Mouse (Mus musculus): ENCODE data around the gene Blvra. TPM values are rescaled to one million over a fixed set of nuclear protein-coding genes. Genes with fewer than 3 reads are reported as not detected.

Gene Blvra
- polyA plus RNA-seq, 1 experiment from 2014 or later = 44.3 TPM

DNA sequence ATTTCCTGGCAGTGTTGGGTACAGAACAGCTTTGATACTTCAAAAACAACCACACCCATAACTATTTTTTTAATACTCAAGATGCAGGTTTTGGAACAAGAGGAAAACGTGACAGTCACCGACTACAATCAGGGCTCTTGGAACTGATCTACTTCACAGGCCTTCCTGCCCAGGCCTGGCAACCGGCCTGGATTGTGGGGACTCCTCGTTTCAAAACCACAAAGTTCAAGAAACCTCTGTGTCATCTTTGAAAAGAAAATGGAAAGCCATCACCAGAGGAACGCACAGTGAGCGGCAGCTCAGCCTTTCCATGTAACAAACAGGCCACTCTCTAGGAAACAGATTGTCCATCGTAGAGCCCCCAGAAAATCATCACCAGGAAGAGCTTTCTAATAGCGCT lies 68.6 kb downstream of the Blvra start:
- H3K27me3 ChIP-seq = no peaks in the 10 kb centered on the region
- 93% methylated on average over 8 of the region's 8 CpGs for WGBS
- peaks cover 25% of the 10 kb centered on the region for H3K36me3 ChIP-seq
- no peak overlapping the region for H3K4me3 ChIP-seq
- H3K9me3 ChIP-seq = no peaks in the 10 kb centered on the region
- H3K4me1 ChIP-seq = peaks cover 49% of the 10 kb centered on the region
- no peak overlapping the region for H3K4me2 ChIP-seq (replicated peaks)
- H3K27ac ChIP-seq = no peak overlapping the region
- no peak overlapping the region for H3K9ac ChIP-seq
- no peak for ATAC-seq (ENCODE audit: low FRiP score, low read depth)

DNA sequence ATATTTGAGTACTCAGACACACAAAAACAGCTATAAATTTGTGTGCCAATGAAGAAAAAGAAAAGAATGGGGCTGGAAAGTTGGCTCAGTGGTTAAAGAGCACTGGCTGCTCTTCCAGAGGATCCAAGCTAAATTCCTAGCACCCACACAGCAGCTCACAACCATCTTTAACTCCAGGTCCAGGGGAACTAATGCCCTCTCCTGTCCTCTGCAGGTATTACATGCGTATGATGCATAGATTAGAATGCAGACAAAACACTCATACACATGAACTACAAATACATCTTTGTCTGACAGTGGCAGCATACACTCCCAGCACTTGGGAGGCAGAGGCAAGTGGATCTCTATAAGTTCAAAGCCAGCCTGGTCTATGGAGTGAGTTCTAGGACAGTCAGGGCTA lies 69.1 kb downstream of the Blvra start:
- H3K27ac ChIP-seq = no peak overlapping the region
- peaks cover 44% of the 10 kb centered on the region for H3K4me1 ChIP-seq
- no peak for ATAC-seq (ENCODE audit: low FRiP score, low read depth)
- no peaks in the 10 kb centered on the region for H3K9me3 ChIP-seq
- WGBS = 97% methylated on average over 1 of the region's 1 CpGs
- peaks cover 25% of the 10 kb centered on the region for H3K36me3 ChIP-seq
- H3K4me2 ChIP-seq (replicated peaks) = no peak overlapping the region
- no peaks in the 10 kb centered on the region for H3K27me3 ChIP-seq
- H3K9ac ChIP-seq = no peak overlapping the region
- no peak overlapping the region for H3K4me3 ChIP-seq

- no peak for ATAC-seq (ENCODE audit: low FRiP score, low read depth)
- 95% methylated on average over 7 of the region's 7 CpGs for WGBS
Observed at GRCm38 (mm10) chr2:127140011-127140410, 69.5 kb downstream of the Blvra start.

DNA sequence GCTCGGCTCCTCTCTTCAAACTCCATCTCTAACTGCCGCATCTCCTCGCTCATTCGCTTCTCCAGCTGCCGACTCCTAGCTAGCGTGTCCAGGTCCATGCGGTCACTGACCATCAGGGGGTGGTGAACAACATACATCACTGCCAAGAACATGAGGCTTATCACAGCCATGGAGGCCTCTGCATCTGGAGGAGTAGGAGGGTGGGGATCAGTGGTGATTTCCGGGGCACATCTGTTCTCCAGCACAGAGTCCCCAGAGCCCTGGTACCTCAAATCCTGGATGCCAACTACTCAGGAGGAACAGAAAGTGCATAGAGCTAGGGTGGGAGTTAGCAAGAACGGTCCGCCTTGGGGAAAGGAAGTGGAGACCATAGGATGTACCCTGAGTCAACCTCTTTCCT lies 71.6 kb downstream of the Blvra start:
- peak overlapping the region; percentile 83 for H3K4me2 ChIP-seq (replicated peaks)
- WGBS = 84% methylated on average over 10 of the region's 10 CpGs
- peaks cover 25% of the 10 kb centered on the region for H3K36me3 ChIP-seq
- peaks cover 34% of the 10 kb centered on the region for H3K4me1 ChIP-seq
- H3K4me3 ChIP-seq = peak overlapping the region; percentile 67
- peak overlapping the region; percentile 77; the same call in 1 of the 2 replicates for H3K9ac ChIP-seq
- no peaks in the 10 kb centered on the region for H3K27me3 ChIP-seq
- H3K9me3 ChIP-seq = no peaks in the 10 kb centered on the region
- no peak overlapping the region for H3K27ac ChIP-seq
- no peak for ATAC-seq (ENCODE audit: low FRiP score, low read depth)

More at GRCm38 (mm10) chr2:127140011-127140410, 69.5 kb downstream of the Blvra start:
- H3K27me3 ChIP-seq = no peaks in the 10 kb centered on the region
- H3K4me1 ChIP-seq = peaks cover 42% of the 10 kb centered on the region
- H3K27ac ChIP-seq = no peak overlapping the region
- peaks cover 25% of the 10 kb centered on the region for H3K36me3 ChIP-seq
- H3K9me3 ChIP-seq = no peaks in the 10 kb centered on the region
- no peak overlapping the region for H3K4me2 ChIP-seq (replicated peaks)
- no peak overlapping the region for H3K4me3 ChIP-seq
- no peak overlapping the region for H3K9ac ChIP-seq

DNA sequence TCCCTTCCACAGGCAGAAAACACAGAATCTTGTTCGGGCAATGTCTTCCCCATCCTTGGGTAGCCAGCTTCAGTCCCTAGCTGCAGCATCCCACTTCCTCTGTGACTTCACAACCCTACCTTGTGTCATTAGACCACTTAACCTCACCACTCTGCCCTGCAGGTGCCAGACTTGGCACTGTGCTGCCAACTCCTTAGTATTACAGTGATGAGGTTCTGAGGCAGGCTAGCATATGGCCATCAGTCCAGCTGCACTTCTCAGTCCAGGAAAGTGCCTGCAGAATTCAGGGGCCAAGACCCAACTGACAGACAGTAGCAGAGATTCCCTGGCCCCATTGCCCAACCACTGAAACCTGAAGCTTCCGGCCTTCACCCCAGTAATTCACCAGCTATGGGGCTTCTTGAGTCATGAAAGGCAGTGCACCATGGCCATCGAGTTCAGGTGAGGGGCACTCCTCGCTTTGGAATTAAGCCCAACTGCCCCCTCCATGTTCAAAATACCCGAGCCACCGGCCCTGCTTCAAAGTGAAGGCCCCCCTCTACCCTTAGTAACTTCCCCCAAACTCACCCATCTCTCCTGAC lies 72.2 kb downstream of the Blvra start:
- Histone ChIP-seq H3K4me3 (peak overlapping the region; percentile 67), H3K9me3 (no peaks in the 10 kb centered on the region), H3K4me1 (peaks cover 28% of the 10 kb centered on the region), H3K4me2 (replicated peaks) (peak overlapping the region; percentile 83), H3K27ac (0 out of 2 replicates have a peak overlapping the region, but pooled peaks have one; percentile 10), H3K9ac (peak overlapping the region; percentile 77), H3K36me3 (peaks cover 25% of the 10 kb centered on the region), H3K27me3 (no peaks in the 10 kb centered on the region)
- peak; percentile 22; the same call in 1 of the 2 replicates for ATAC-seq (ENCODE audit: low FRiP score, low read depth)
- 16% methylated on average over 6 of the region's 6 CpGs for WGBS

DNA sequence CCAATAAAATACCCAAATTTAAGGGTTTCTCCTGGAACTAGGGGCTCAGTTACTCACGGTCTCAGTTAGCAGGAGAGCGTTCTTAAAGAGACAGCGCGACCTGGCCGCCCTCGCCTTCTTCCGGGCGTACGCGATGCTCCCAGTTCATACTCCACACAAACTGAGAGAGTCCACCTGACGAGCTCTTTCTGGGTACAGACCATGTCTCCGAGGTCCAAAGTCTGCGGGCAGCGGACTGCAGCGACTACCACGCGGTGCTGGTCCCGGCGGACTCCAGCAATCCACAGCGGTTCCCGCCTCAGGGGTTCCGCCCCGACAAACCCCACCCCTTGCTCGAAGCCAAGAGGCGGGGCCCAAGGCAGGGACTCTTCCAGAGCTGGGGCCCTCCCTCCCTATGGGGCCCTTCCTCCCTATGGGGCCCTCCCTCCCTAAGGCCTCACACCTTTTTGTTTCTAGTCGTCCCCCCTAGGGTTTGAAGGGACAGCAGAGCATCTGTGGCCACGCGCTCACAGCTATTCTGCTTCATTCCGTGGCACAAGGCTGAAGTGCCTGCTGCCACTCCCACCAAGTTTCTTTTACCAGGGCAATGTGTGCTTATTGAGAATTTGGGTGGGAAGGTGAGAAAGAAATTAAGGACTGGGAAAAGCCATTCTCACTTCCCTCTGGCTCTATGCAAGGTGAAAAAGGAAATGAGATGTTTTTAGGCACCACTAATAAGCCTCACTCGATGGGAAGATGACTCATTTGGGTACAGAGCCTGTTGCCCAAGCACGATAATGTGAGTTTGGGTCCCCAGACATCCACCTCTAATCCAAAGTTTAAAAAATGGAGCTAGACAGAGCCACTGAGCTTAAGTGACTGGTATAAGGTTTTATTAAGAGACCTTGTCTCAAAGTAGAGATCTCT lies 72.9 kb downstream of the Blvra start, which contains the start of gene Itpripl1:
Itpripl1 (minus strand) TSS at position 285 of the 906 bp plus-strand sequence.
- Histone ChIP-seq H3K27me3 (no peaks in the 10 kb centered on the region), H3K4me1 (peaks cover 21% of the 10 kb centered on the region), H3K27ac (0 out of 2 replicates have a peak within 1 kb of the TSS, but pooled peaks have one; percentile 10), H3K36me3 (peaks cover 25% of the 10 kb centered on the region), H3K4me3 (peak within 1 kb of the TSS; percentile 67), H3K9me3 (no peaks in the 10 kb centered on the region), H3K4me2 (replicated peaks) (peak within 1 kb of the TSS; percentile 83), H3K9ac (peak within 1 kb of the TSS; percentile 77)
- 3% methylated on average over 31 of the region's 31 CpGs for WGBS
- ATAC-seq (ENCODE audit: low FRiP score, low read depth) = peak; percentile 89

DNA sequence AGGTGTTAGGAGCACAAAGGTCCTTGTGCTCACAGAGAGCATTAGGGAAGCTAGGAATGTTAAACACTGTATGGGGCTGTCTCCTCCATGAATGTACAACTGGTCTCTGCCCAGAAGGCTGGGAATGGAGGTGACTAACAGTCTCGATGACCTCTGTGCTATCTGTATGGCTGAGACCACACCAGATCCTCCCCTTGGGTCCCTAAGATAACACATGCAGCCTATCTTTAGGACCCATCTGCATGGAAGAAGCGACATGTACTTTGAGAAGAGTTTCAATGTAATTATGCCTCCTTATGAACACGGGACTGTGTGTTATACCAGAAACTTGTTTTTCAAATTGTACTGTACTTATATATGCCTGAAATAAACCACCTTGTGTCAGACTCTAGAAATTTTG lies 75.2 kb downstream of the Blvra start:
- Histone ChIP-seq H3K9ac (no peak overlapping the region), H3K27ac (no peak overlapping the region), H3K9me3 (no peaks in the 10 kb centered on the region), H3K27me3 (no peaks in the 10 kb centered on the region), H3K4me2 (replicated peaks) (no peak overlapping the region), H3K4me1 (peaks cover 19% of the 10 kb centered on the region), H3K36me3 (peaks cover 9% of the 10 kb centered on the region), H3K4me3 (no peak overlapping the region)
- WGBS = 81% methylated on average over 3 of the region's 3 CpGs
- no peak for ATAC-seq (ENCODE audit: low FRiP score, low read depth)

Small RNA genes within 50 kb of the gene (microRNA-seq; reads per million reads assigned to microRNA genes)
- gene Gm24081 = not detected

Other genes with a start within 250 kb of the Blvra start
- gene Trpm7, start 194.4 kb upstream of the Blvra start, polyA plus RNA-seq (2015; fragmentation: Nextera tagmentation; extraction: Ambion mirVana) = 65.3 and 69.5 TPM in 2 replicates
- gene Sppl2a, start 137.4 kb upstream of the Blvra start, polyA plus RNA-seq (2015; fragmentation: Nextera tagmentation; extraction: Ambion mirVana) = 51.2 and 53.2 TPM in 2 replicates
- 10.5 and 12.8 TPM in 2 replicates for gene Ap4e1, start 61.9 kb upstream of the Blvra start, polyA plus RNA-seq (2015; fragmentation: Nextera tagmentation; extraction: Ambion mirVana)
- 81.7 and 83.1 TPM in 2 replicates for gene Ncaph, start 63.3 kb downstream of the Blvra start, polyA plus RNA-seq (2015; fragmentation: Nextera tagmentation; extraction: Ambion mirVana)
- gene Itpripl1, start 72.8 kb downstream of the Blvra start, polyA plus RNA-seq (2015; fragmentation: Nextera tagmentation; extraction: Ambion mirVana) = 27.6 and 30.1 TPM in 2 replicates
- 2.3 and 2.4 TPM in 2 replicates for gene 1810024B03Rik, start 137.6 kb downstream of the Blvra start, polyA plus RNA-seq (2015; fragmentation: Nextera tagmentation; extraction: Ambion mirVana)
- gene Snrnp200, start 137.7 kb downstream of the Blvra start, polyA plus RNA-seq (2015; fragmentation: Nextera tagmentation; extraction: Ambion mirVana) = 66.9 and 70.0 TPM in 2 replicates
- gene Ciao1, start 177.2 kb downstream of the Blvra start, polyA plus RNA-seq (2015; fragmentation: Nextera tagmentation; extraction: Ambion mirVana) = 65.6 and 67.2 TPM in 2 replicates
- 30.8 and 32.2 TPM in 2 replicates for gene Tmem127, start 177.2 kb downstream of the Blvra start, polyA plus RNA-seq (2015; fragmentation: Nextera tagmentation; extraction: Ambion mirVana)
- gene Stard7, start 199.6 kb downstream of the Blvra start, polyA plus RNA-seq (2015; fragmentation: Nextera tagmentation; extraction: Ambion mirVana) = 63.8 and 64.1 TPM in 2 replicates

All from limb, embryonic 13.5 days (tissue).